Mouse (Mus musculus): ENCODE measurements around the gene Afmid.

Afmid gene

DNA sequence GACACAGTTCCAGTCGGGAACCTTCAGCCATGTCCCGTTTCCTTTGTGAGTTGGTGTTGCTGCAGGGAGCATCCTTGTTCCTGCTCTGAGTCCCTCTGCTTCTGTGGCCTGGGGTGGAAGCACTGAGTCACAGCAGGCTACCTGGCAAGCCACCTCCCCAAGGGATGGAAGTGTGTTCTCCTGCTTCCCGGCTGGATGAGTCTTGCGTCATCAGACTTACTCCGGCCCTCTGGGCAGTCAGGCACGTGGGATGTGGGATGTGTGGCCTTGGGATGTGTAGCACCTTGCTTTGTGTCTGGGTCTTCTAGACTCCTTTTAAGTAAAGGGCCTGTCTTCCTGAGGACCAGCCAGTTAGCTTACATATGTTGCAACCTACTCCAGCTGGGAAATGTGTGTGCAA lies 54.0 kb downstream of the Afmid start:
- no peak for DNase-seq (ENCODE audit: extremely low read depth, low read depth)

DNA sequence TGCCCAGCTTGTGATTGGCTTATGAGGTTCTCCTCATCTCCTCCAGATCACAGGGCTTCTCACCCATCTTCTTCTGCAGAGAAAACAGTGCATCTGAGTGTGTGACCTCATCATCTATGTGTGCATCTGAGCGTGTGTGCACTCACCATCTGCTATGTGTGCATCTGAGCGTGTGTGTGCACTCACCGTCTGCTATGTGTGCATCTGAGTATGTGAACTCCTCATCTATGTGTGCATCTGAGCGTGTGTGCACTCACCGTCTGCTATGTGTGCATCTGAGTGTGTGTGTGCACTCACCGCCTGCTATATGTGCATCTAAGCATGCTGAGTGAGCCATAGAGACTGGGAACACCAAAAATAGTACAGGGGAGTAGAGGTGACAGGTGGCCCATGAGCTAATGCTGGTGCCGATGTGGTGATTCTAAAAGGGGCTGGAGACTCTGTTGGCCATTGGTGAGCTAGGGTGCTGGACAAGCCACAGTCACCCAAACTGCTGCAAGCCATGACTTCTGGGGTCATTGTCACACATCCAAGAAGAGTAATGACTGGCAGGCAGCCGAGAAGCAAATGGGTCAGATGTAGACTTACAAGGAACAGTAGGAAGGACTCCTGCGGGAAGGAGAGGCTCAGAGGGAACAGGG lies 54.7 kb downstream of the Afmid start:
- no peak for DNase-seq (ENCODE audit: extremely low read depth, low read depth)

DNA sequence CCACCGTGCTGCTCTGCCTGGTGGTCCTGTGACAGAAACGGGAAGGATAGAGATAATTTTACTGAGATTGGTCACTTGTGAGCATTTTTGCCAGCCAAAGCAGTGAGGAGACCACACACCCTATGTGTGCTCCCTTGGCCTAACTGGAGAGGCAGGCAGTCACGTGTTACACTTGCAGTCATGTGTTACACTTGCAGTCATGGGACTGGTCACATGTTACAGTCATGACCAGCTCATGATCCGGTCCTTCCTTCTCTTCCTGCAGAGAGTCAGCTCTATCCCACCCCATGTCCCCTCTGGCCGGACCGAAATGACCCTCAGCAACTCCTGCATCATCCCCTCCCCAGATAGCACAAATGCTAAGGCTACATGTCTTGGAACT lies 55.2 kb downstream of the Afmid start:
- no peak for DNase-seq (ENCODE audit: extremely low read depth, low read depth)

DNA sequence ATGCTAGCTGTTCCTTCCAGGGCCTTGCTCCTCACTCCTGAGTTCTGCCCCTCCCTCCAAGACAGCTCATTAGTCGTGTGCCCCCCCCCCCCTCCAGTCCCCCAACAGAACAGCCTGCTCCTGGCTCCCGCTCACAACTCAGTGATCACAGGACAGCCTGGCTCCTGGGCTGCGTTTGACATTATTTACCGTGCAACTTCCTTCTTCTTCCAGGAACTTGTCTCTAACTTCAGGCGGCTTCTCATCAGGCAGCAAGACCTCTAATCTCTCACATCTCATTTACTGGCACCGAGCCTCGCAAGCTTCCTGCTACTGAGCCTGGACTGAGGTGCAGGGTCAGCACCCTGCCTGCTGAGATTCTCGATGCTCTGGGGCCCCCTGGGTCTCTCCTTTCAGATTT lies 56.1 kb downstream of the Afmid start:
- peak; percentile 54 for DNase-seq (ENCODE audit: extremely low read depth, low read depth)

DNA sequence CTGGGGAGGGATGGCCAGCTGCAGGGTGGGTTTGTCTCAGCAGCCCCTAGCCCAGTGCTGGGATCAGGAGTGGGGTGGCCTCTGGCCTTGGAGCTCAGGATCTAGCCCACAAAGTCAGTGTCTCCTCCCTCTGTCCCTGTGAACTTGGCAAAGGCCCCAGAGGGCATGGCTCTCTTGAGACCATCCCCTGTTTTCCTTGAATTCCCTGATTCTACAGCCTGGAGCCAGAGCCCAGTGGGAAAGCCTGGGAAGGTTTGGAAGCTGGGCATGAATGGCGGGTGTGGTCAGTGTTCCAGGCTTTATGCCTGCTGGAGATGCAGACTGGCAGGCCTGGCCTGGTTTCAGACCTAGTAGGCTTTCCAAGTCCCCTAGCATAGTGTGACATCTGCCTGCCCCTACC lies 56.5 kb downstream of the Afmid start:
- DNase-seq (ENCODE audit: extremely low read depth, low read depth), result no peak

DNA sequence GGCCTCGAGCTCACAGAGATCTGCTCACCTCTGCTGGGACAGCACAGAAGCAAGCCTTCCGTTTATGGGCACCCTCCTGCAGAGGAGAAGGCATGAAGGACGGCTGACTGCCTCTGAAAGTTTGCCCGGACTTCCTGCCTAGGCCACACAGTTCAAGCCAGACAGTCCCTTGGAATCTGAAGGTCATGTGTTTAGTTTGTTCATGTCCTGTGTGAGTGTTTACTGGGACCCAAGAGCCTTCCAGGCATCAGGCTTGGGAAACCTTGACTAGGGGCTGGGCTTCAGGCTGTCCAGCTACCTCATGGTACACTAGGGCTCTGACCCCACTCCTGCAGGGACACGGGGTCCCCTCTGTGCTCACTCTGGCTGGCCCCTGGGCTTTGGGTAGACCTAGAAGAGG lies 60.3 kb downstream of the Afmid start:
- DNase-seq (ENCODE audit: extremely low read depth, low read depth), result no peak

DNA sequence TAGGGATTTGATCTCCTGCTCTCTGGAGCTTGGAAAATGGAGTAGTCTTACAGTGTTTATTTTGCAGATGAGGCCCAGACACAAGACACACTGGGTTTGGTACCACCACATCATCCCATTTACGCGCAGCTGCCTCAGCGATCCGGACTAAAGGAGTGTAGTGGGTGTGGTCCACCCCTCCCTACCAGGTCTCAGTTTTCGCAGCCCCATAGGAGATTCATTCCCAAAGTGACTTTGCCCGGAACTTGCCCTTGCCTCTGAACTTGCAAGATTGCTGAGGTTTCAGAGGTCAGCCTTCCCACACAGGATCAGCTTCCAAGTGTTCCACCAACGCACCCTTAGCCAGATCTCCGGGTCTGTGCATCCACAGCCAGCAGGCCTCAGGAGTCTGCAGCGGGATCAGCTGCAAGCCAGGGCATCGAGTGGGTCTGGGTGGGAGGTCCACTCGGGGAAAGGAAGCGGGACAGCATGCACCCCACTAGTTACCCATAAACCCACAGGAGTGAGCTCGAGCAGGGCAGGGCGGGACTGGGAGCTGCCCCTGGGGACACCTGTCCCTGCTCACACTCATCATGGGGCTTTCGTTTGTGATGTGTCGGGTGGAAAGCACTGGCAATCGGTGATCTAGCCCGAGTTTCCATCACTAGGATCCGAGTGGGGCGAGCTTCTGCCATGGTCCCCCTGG lies 62.6 kb downstream of the Afmid start:
- DNase-seq (ENCODE audit: extremely low read depth, low read depth), result no peak

DNA sequence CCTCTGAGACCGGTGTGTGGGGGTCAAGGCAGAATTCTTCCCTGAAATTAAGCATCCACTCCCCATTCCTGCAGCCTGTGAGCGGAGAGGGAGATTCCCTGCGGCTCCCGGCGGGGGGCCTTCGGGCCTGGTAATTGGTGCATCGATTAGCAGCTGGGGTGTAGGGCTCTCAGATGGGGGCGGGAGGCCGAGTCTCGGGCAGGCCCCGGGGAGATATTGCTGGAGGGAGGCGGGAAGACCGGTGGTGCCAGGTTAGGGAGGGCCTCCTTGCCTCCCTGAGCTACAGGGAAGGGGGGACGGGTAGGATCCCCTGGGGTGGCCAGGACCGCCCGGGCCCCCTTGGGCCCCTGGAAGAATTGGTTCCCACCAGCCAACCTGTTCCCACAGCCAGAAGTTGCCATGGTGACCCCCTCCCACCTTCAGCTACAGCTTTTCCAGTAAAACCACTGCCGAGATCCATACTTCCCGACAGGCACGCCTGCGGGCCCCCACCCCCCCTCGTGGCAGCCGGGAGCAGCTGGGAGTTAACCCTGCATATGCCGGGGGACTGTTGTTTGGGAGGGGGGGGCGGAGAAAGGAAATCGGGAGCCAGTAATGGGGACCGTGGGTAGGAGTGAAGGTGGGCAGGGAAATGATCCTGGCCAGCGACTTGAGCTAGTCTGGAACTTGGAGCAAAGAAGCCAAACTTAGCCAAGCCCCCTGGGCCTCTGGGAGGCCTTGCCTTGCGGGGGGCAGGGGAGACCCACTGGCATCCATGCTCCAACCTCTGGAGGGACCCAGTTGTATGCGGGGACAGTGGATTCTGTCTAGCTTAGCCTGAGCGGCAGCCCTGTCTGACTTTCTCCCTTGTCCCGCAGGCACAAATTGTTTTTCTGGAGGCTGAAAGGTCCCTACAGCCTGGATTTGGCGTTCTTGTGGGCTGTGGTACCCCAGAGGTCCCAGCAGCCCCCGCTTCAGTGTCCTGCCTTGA lies 63.4 kb downstream of the Afmid start:
- no peak for DNase-seq (ENCODE audit: extremely low read depth, low read depth)

All from MEL-GATA-1-ER (cell line).